25 mouse cellular contexts compared by ENCODE assay signal in genomic region chr6:55482471-55482870, GRCm38 (mm10). TPM values are rescaled to one million over a fixed set of nuclear protein-coding genes. Genes with fewer than 3 reads are reported as not detected.
DNase-seq lines count a peak whose midpoint lies in the region; ATAC-seq and TF ChIP-seq lines count a peak whose summit lies in the region.
"Had no signal": no experiment of that assay in that cellular context is flagged by ENCODE, and none has a peak within 500 bp of the region (broad histone marks: within the 10 kb centered on the region; RNA-seq: fewer than 3 reads in every experiment).

No protein-coding gene starts in this region.

- 45% methylated on average over 1 of the region's 1 CpGs for WGBS in forebrain, embryonic 15.5 days
- 96% methylated on average over 1 of the region's 1 CpGs for WGBS in forebrain, embryonic 10.5 days
- 78% methylated on average over 1 of the region's 1 CpGs for WGBS in intestine, postnatal 0 days

- no peak overlapping the region for H3K4me2 ChIP-seq in forebrain, embryonic 15.5 days (replicated peaks)
- H3K4me2 ChIP-seq in intestine, postnatal 0 days (replicated peaks; ENCODE audit: low read depth): no peak overlapping the region
- H3K4me2 ChIP-seq: embryonic facial prominence, embryonic 15.5 days; heart, embryonic 11.5 days; limb, embryonic 15.5 days; neural tube, embryonic 15.5 days had no signal

- DNase-seq in forebrain, embryonic 10.5 days (ENCODE audit: extremely low spot score, low spot score): no peak
- DNase-seq in layer of hippocampus, adult 2 months (ENCODE audit: low spot score in 2 of 2): peak in 1 of 2 experiments; percentile 36
- DNase-seq in layer of hippocampus, postnatal 10 days (ENCODE audit: low spot score in 2 of 2): no peak
- DNase-seq in lung, postnatal 25 days (ENCODE audit: low spot score): peak; percentile 31
- no peak for DNase-seq in lung, postnatal 10 days
- peak; percentile 68 for DNase-seq in fat pad, adult 2 months (ENCODE audit: extremely low read depth, low read depth, low spot score)
- DNase-seq: adrenal gland, postnatal 36 days; cerebellum, adult 11 months; cerebellum, adult 9-11 months; kidney, adult 18-20 months; left cerebral cortex, postnatal 4 days; lung, postnatal 14 days; thymus, adult 18-20 months; thymus, postnatal 36 days had no signal

- no peak for ATAC-seq in forebrain, embryonic 15.5 days (replicated peaks)
- ATAC-seq in intestine, postnatal 0 days: no peak
- ATAC-seq: CD4-positive, CD25-positive, alpha-beta regulatory T cell, adult 4 months had no signal

- peaks cover 35% of the 10 kb centered on the region for H3K4me1 ChIP-seq in forebrain, embryonic 15.5 days
- H3K4me1 ChIP-seq in forebrain, embryonic 10.5 days: peaks cover 24% of the 10 kb centered on the region
- no peaks in the 10 kb centered on the region for H3K4me1 ChIP-seq in intestine, postnatal 0 days (replicated peaks; ENCODE audit: control insufficient read depth, insufficient read depth, low read length)

- no peak for TF ChIP-seq CTCF in layer of hippocampus, adult 2 months (conservative IDR thresholded peaks at IDR 0.05)
- no peak for TF ChIP-seq CTCF in intestine, postnatal 0 days (IDR thresholded peaks at IDR 0.05; ENCODE audit: low read depth)

- peak overlapping the region; percentile 81 for H3K27ac ChIP-seq in forebrain, embryonic 15.5 days (replicated peaks)
- H3K27ac ChIP-seq in forebrain, embryonic 10.5 days: no peak overlapping the region
- H3K27ac ChIP-seq in layer of hippocampus, adult 2 months: peak overlapping the region; percentile 88
- no peak overlapping the region for H3K27ac ChIP-seq in intestine, postnatal 0 days (ENCODE audit: low read depth, low read length)
- H3K27ac ChIP-seq: embryonic facial prominence, embryonic 15.5 days; kidney, postnatal 0 days; limb, embryonic 15.5 days had no signal

- no peak overlapping the region for H3K9ac ChIP-seq in forebrain, embryonic 15.5 days (replicated peaks)
- no peak overlapping the region for H3K9ac ChIP-seq in intestine, postnatal 0 days (ENCODE audit: low read depth, low read length)
- H3K9ac ChIP-seq: embryonic facial prominence, embryonic 15.5 days; limb, embryonic 15.5 days; neural tube, embryonic 15.5 days had no signal

- H3K36me3 ChIP-seq in forebrain, embryonic 15.5 days: peaks cover 12% of the 10 kb centered on the region; the same call in 1 of the 2 replicates
- H3K36me3 ChIP-seq in forebrain, embryonic 10.5 days (replicated peaks): no peaks in the 10 kb centered on the region
- no peaks in the 10 kb centered on the region for H3K36me3 ChIP-seq in intestine, postnatal 0 days (ENCODE audit: control insufficient read depth, insufficient read depth)
- H3K36me3 ChIP-seq: embryonic facial prominence, embryonic 15.5 days; limb, embryonic 15.5 days had no signal

- no peaks in the 10 kb centered on the region for H3K27me3 ChIP-seq in forebrain, embryonic 15.5 days
- no peaks in the 10 kb centered on the region for H3K27me3 ChIP-seq in forebrain, embryonic 10.5 days (ENCODE audit: poor library complexity, severe bottlenecking)
- H3K27me3 ChIP-seq in intestine, postnatal 0 days (replicated peaks; ENCODE audit: control insufficient read depth, insufficient read depth, low read length): no peaks in the 10 kb centered on the region
- H3K27me3 ChIP-seq: embryonic facial prominence, embryonic 15.5 days; limb, embryonic 15.5 days; neural tube, embryonic 15.5 days had no signal

- H3K4me3 ChIP-seq in forebrain, embryonic 15.5 days: no peak overlapping the region
- no peak overlapping the region for H3K4me3 ChIP-seq in forebrain, embryonic 10.5 days
- H3K4me3 ChIP-seq in layer of hippocampus, adult 2 months: no peak overlapping the region
- no peak overlapping the region for H3K4me3 ChIP-seq in intestine, postnatal 0 days (ENCODE audit: low read depth, low read length)
- H3K4me3 ChIP-seq: embryonic facial prominence, embryonic 15.5 days; limb, embryonic 15.5 days; neural tube, embryonic 15.5 days had no signal

- H3K9me3 ChIP-seq in forebrain, embryonic 15.5 days: no peaks in the 10 kb centered on the region
- no peaks in the 10 kb centered on the region for H3K9me3 ChIP-seq in forebrain, embryonic 10.5 days
- H3K9me3 ChIP-seq in intestine, postnatal 0 days (ENCODE audit: control insufficient read depth): no peaks in the 10 kb centered on the region
- H3K9me3 ChIP-seq: embryonic facial prominence, embryonic 15.5 days; limb, embryonic 15.5 days; neural tube, embryonic 15.5 days had no signal

RNA-seq across cellular contexts. Expression of gene Adcyap1r1, which starts 30.7 kb away (rescaled TPM):
- polyA plus RNA-seq in forebrain, embryonic 15.5 days (2015; fragmentation: Nextera tagmentation; extraction: Ambion mirVana): 31.5 and 32.1 TPM in 2 replicates
- 3.4 and 3.9 TPM in 2 replicates for polyA plus RNA-seq in forebrain, embryonic 10.5 days (2016; fragmentation: Nextera tagmentation; extraction: Ambion mirVana)
- total RNA-seq in layer of hippocampus, adult 2 months (2021): 100 to 1,000 TPM; 146 to 148 TPM
- 100 to 1,000 TPM; 162 to 166 TPM for total RNA-seq in layer of hippocampus, postnatal 10 days (2021)
- 2.6 and 2.7 TPM in 2 replicates for polyA plus RNA-seq in intestine, postnatal 0 days (2015; fragmentation: Nextera tagmentation; extraction: Ambion mirVana)
- total RNA-seq: common myeloid progenitor, adult 5-6 weeks; hematopoietic stem cell, adult 5-6 weeks; megakaryocyte-erythroid progenitor cell, adult 5-6 weeks had no signal
- polyA plus RNA-seq: CD4-positive, CD25-positive, alpha-beta regulatory T cell, adult 4 months had no signal

Comparison
In these comparisons a context has a peak if more than half of its experiments do, and no peak if none do; other contexts are left out.
1. H3K27ac ChIP-seq: peak in forebrain, embryonic 15.5 days (single experiment) and layer of hippocampus, adult 2 months (single experiment); none in forebrain, embryonic 10.5 days (single experiment) and intestine, postnatal 0 days (single experiment).
2. DNase-seq: peak in lung, postnatal 25 days (single experiment) and fat pad, adult 2 months (single experiment); none in forebrain, embryonic 10.5 days (single experiment), layer of hippocampus, postnatal 10 days (0 of 2) and lung, postnatal 10 days (single experiment).